Comparison of ENCODE assay signal across 12 mouse cellular contexts in the genomic region with DNA sequence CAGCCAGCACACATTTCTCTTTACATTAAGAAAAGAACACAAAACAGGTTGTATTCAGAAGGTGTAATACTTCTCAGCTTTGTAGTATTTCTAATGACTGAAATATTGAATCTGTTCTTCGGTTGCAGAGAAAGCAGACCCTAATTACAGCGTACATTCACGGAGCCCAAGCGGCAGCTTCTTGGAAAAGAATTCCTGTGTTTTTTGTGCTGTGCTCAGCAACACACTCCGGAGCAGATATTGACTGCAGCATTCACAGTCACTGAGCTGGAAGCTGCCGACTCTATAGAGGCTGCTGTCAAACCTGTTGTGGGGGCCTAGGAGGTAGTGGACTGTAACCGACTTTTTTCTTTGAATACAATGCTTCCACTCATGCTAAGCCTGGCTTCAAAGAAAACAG.
A peak's percentile ranks its signal among the peaks of the same experiment; 100 is the strongest.
DNase-seq lines count a peak whose midpoint lies in the region; ATAC-seq and TF ChIP-seq lines count a peak whose summit lies in the region.
"Had no signal": no experiment of that assay in that cellular context is flagged by ENCODE, and none has a peak within 500 bp of the region (broad histone marks: within the 10 kb centered on the region; RNA-seq: fewer than 3 reads in every experiment).

No protein-coding gene starts in this region.

- H3K4me1 ChIP-seq in embryonic facial prominence, embryonic 13.5 days: peaks cover 59% of the 10 kb centered on the region
- peaks cover 14% of the 10 kb centered on the region for H3K4me1 ChIP-seq in hindbrain, embryonic 11.5 days (replicated peaks; ENCODE audit: control insufficient read depth, insufficient read depth, low read length)
- H3K4me1 ChIP-seq in midbrain, embryonic 14.5 days (ENCODE audit: control insufficient read depth, insufficient read depth, low read length): peaks cover 43% of the 10 kb centered on the region
- H3K4me1 ChIP-seq: liver, embryonic 12.5 days had no signal

- no peaks in the 10 kb centered on the region for H3K27me3 ChIP-seq in embryonic facial prominence, embryonic 13.5 days
- H3K27me3 ChIP-seq in hindbrain, embryonic 11.5 days (ENCODE audit: control insufficient read depth, insufficient read depth, low read length): no peaks in the 10 kb centered on the region
- H3K27me3 ChIP-seq in midbrain, embryonic 14.5 days (ENCODE audit: control insufficient read depth, insufficient read depth, low read length): no peaks in the 10 kb centered on the region
- H3K27me3 ChIP-seq: intestine, embryonic 15.5 days; liver, embryonic 12.5 days had no signal

- no peak overlapping the region for H3K4me3 ChIP-seq in embryonic facial prominence, embryonic 13.5 days
- H3K4me3 ChIP-seq in hindbrain, embryonic 11.5 days (ENCODE audit: low read depth, low read length): no peak overlapping the region
- H3K4me3 ChIP-seq in midbrain, embryonic 14.5 days (replicated peaks; ENCODE audit: low read depth, low read length): no peak overlapping the region
- H3K4me3 ChIP-seq: intestine, embryonic 15.5 days; liver, embryonic 12.5 days had no signal

- no peak overlapping the region for H3K4me2 ChIP-seq in embryonic facial prominence, embryonic 13.5 days
- H3K4me2 ChIP-seq in hindbrain, embryonic 11.5 days (replicated peaks; ENCODE audit: low read depth, low read length): no peak overlapping the region; the same call in 1 of the 2 replicates
- peak overlapping the region; percentile 9 for H3K4me2 ChIP-seq in midbrain, embryonic 14.5 days (ENCODE audit: low read length)
- H3K4me2 ChIP-seq: intestine, embryonic 15.5 days; liver, embryonic 12.5 days had no signal

- no peaks in the 10 kb centered on the region for H3K36me3 ChIP-seq in embryonic facial prominence, embryonic 13.5 days
- H3K36me3 ChIP-seq in hindbrain, embryonic 11.5 days (ENCODE audit: control insufficient read depth, insufficient read depth, low read length): no peaks in the 10 kb centered on the region
- H3K36me3 ChIP-seq in midbrain, embryonic 14.5 days (ENCODE audit: control insufficient read depth, insufficient read depth, low read length): no peaks in the 10 kb centered on the region
- H3K36me3 ChIP-seq: intestine, embryonic 15.5 days; liver, embryonic 12.5 days had no signal

- H3K27ac ChIP-seq in embryonic facial prominence, embryonic 13.5 days: peak overlapping the region; percentile 11; the same call in 1 of the 2 replicates
- H3K27ac ChIP-seq in hindbrain, embryonic 11.5 days (ENCODE audit: low read depth, low read length): no peak overlapping the region
- H3K27ac ChIP-seq in midbrain, embryonic 14.5 days (replicated peaks; ENCODE audit: low read depth, low read length): no peak overlapping the region
- H3K27ac ChIP-seq: intestine, embryonic 15.5 days; liver, embryonic 12.5 days had no signal

- 0 out of 2 replicates have a peak, but pooled peaks have one; percentile 48 for ATAC-seq in embryonic facial prominence, embryonic 13.5 days (ENCODE audit: insufficient number of reproducible peaks, insufficient read depth, low FRiP score, low TSS enrichment, low read depth)
- peak; percentile 68 for ATAC-seq in hindbrain, embryonic 11.5 days (ENCODE audit: low FRiP score)
- ATAC-seq in midbrain, embryonic 14.5 days (ENCODE audit: low FRiP score, low TSS enrichment): 0 out of 2 replicates have a peak, but pooled peaks have one; percentile 26
- ATAC-seq in megakaryocyte, adult 5-6 weeks (ENCODE audit: poor library complexity, severe bottlenecking): no peak
- ATAC-seq: intestine, embryonic 15.5 days; liver, embryonic 12.5 days; lung, postnatal 0 days had no signal

- no peaks in the 10 kb centered on the region for H3K9me3 ChIP-seq in embryonic facial prominence, embryonic 13.5 days
- no peaks in the 10 kb centered on the region for H3K9me3 ChIP-seq in hindbrain, embryonic 11.5 days (ENCODE audit: control insufficient read depth, low read length)
- H3K9me3 ChIP-seq in midbrain, embryonic 14.5 days (ENCODE audit: control insufficient read depth, low read length): no peaks in the 10 kb centered on the region
- H3K9me3 ChIP-seq: intestine, embryonic 15.5 days; liver, embryonic 12.5 days had no signal

- peak; percentile 91 for DNase-seq in brain, embryonic 14.5 days (ENCODE audit: low read depth)
- DNase-seq in hindbrain, embryonic 11.5 days (ENCODE audit: low spot score): no peak
- DNase-seq in midbrain, embryonic 14.5 days: peak; percentile 63
- no peak for DNase-seq in lung, postnatal 36 days
- no peak for DNase-seq in kidney, postnatal 4 days
- DNase-seq in right cerebral cortex, postnatal 14 days: no peak
- DNase-seq: gastrocnemius, postnatal 14 days had no signal

- no peak overlapping the region for H3K9ac ChIP-seq in embryonic facial prominence, embryonic 13.5 days
- H3K9ac ChIP-seq in hindbrain, embryonic 11.5 days (ENCODE audit: low read depth, low read length): no peak overlapping the region
- H3K9ac ChIP-seq in midbrain, embryonic 14.5 days (replicated peaks; ENCODE audit: low read length): no peak overlapping the region
- H3K9ac ChIP-seq: intestine, embryonic 15.5 days; liver, embryonic 12.5 days had no signal

- no peak for TF ChIP-seq POLR2A in brain, embryonic 14.5 days (IDR thresholded peaks at IDR 0.05; ENCODE audit: borderline replicate concordance, extremely low read depth, insufficient read depth, insufficient read length, poor library complexity, severe bottlenecking)

- no peak for TF ChIP-seq CTCF in brain, embryonic 14.5 days (IDR thresholded peaks at IDR 0.05; ENCODE audit: borderline replicate concordance, extremely low read depth, insufficient read depth, insufficient read length)

- WGBS in embryonic facial prominence, embryonic 13.5 days: 39% methylated on average over 7 of the region's 7 CpGs
- 25% methylated on average over 7 of the region's 7 CpGs for whole genome bisulfite sequencing in hindbrain, embryonic 11.5 days
- WGBS in midbrain, embryonic 14.5 days: 5% methylated on average over 7 of the region's 7 CpGs

Comparison
In these comparisons a context has a peak if more than half of its experiments do, and no peak if none do; other contexts are left out.
1. DNase-seq: peak in brain, embryonic 14.5 days (single experiment) and midbrain, embryonic 14.5 days (single experiment); none in hindbrain, embryonic 11.5 days (single experiment), lung, postnatal 36 days (single experiment), kidney, postnatal 4 days (0 of 2) and right cerebral cortex, postnatal 14 days (single experiment).